Mouse (Mus musculus) ES-Bruce4 (cell line): ENCODE results near the gene Wdr89.

Experiments
- CTCF ChIP-seq: IDR thresholded peaks from one replicate; pipeline ENCODE4 v1.8.1; 2011; ENCODE audit warnings: low read depth, low read length
- EP300 ChIP-seq: IDR thresholded peaks from 2 replicates; pipeline ENCODE4 v1.6.1; 2011; ENCODE audit warnings: low read depth, low read length; ENCODE audit not compliant: insufficient read depth
- POLR2A ChIP-seq: IDR thresholded peaks from one replicate; pipeline ENCODE4 v1.8.1; 2011; ENCODE audit warnings: low read length; ENCODE audit not compliant: insufficient read depth

DNA sequence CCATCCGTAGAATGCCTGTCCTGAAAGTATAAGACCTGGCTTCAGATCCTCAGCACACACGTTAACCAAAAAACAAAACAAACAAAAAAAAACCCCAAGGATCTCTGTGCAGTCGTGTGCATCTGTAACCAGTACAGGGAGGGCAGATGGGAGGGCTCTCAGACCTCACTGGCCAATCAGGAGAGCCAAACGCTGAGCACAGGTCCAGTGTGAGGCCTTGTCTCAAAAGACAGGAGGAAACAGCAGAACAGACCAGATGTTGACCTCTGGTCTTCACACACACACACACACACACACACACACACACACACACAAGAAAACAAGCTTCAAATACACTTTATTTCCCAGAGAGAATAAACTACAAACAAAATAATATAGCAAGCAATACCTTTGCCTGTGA lies 69.8 kb downstream of the Wdr89 start:
- TF ChIP-seq CTCF, result no peak
- no peak for TF ChIP-seq POLR2A
- TF ChIP-seq EP300, result no peak
